Mouse (Mus musculus): ENCODE results near the gene Abcb1b. TPM values are rescaled to one million over a fixed set of nuclear protein-coding genes. Genes with fewer than 3 reads are reported as not detected.

Gene Abcb1b
- 0.48 TPM for polyA plus RNA-seq (2014; fragmentation: Illumina TruSeq; extraction: RNeasy Lipid Tissue Mini Kit (QIAGEN cat#74804); ENCODE audit: low read depth, low replicate concordance)

DNA sequence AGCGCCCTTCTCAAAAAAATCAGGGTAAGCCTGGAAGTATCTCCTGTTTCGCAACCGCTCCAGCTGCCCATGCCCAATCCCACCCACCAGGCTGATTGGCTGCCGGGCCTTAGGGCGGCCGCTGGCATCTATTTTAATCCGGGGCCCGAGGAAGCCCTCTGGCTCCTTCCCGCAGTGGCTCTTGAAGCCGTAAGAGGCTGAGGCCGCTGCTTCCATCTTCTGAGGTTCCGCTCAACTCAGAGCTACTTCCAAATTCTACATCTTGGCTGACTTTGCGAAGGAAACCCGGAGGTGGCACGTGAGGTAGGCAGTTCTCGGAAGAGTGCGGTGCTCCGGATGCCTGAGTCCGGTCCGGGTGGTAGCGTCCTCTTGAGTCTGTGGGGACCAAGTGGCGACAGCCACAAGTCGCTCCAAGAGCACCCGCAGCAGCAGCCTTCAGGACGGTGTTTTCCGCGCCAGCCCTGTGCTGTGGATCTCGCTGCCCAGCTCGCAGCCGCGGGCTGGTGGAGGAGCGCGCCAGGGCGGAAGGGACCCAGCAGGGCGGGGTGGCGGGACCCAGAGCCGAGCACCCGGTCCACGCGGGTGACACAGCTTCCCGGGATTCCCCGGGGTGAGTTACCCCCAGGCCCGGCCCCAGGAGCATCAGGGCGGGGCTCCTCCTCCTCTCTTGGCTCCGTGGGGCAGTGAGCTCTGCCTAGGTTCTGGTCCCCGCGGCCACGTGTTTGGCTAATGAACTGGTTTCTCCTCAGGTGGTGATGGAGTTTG lies at the start of gene Abcb1b:
Abcb1b (plus strand) TSS at position 161 of the 765 bp plus-strand sequence.

GRCm38 (mm10) chr5:8893300-8894103 lies 95.6 kb downstream of the Abcb1b start, which contains the start of gene Abcb4:
Gene Abcb4 (plus strand): TSS chr5:8893717.

Other genes with a start within 250 kb of the Abcb1b start
- gene Rundc3b, start 175.2 kb upstream of the Abcb1b start, polyA plus RNA-seq (2014; fragmentation: Illumina TruSeq; extraction: RNeasy Lipid Tissue Mini Kit (QIAGEN cat#74804); ENCODE audit: low read depth, low replicate concordance): 0.42 TPM
- 7.3 TPM for gene Abcb1a, start 138.1 kb upstream of the Abcb1b start, polyA plus RNA-seq (2014; fragmentation: Illumina TruSeq; extraction: RNeasy Lipid Tissue Mini Kit (QIAGEN cat#74804); ENCODE audit: low read depth, low replicate concordance)
- gene Abcb4, start 95.6 kb downstream of the Abcb1b start, polyA plus RNA-seq (2014; fragmentation: Illumina TruSeq; extraction: RNeasy Lipid Tissue Mini Kit (QIAGEN cat#74804); ENCODE audit: low read depth, low replicate concordance): 144 TPM
- 1,710 TPM for gene Crot, start 199.2 kb downstream of the Abcb1b start, polyA plus RNA-seq (2014; fragmentation: Illumina TruSeq; extraction: RNeasy Lipid Tissue Mini Kit (QIAGEN cat#74804); ENCODE audit: low read depth, low replicate concordance)

Data from liver, adult 10 weeks (tissue).